Mouse (Mus musculus): ENCODE measurements around the gene Hsdl1. TPM values are rescaled to one million over a fixed set of nuclear protein-coding genes. Genes with fewer than 3 reads are reported as not detected.

Gene Hsdl1
- 10 to 100 TPM; 18.4 to 22.3 (median 19.8) TPM for total RNA-seq (2022)

DNA sequence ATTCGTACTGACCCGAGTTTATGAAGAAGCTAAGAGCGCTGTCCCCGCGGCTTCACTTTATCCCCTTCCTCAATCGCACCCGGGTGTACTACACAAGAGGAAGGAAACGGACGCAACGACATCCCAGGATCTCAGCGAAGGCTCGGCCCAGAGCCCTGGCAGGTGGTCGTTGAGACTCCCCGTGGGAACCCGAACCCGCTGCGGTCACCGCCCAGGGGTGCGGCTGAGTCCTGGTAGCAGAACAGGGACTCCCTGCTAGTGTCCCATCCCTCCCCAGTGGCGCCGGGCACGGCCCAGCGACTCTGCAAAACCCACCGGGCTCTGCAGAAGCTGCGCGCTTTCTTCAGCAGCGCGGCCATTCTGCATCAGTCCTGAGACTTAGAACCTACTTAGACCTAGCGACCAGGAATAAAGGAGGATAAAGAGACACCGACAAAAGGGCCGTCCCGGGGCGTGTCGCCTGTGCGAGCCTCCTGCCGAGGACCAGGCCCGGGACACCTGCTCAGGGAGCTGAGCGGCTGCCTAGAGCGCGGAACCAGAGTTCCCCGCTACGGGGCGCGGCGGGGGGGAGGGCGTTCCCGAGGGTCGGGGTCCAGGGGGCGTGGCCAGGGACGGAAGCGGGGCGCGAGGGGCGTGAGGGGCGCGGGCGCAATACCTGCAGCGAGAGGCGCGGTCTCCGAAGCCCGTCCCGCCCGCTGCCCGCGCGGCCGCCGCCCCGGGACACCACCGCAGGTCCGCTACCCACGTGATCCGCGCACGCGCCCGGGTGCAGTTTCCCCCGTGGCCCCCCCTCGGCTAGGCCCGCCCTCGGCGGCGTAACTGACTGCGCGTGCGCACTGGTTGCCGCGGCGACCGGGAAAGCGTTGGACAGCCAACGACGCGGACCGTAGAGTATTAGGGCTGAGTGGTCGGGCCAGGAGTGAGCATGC is at the start of gene Hsdl1, which contains the start of gene Dnaaf1:
Gene Hsdl1 (minus strand): TSS at position 747 of the 929 bp plus-strand sequence.
Gene Dnaaf1 (plus strand): TSS at position 799 of the 929 bp plus-strand sequence.
- DNase-seq (ENCODE audit: low spot score): peak; percentile 93

DNA sequence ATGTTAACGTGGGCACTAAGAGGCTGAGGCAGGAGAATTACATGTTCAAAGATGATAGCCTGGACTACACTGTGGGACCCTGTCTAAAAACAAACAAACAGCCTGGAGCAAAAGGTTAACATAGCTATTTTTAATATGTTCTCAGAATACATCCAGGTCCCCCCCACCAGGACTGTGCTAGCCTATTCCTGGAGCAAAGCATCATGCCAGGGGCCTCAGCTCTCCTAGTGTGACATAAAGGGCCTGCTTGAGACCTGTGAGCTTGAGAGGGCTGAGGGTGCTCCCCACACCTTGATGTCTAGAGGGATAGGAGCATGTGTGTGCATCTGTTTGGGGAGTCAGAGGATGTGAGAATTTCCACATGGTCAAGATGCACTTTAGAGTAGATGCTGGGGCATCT is 48.8 kb upstream of the Hsdl1 start:
- no peak for DNase-seq (ENCODE audit: low spot score)

DNA sequence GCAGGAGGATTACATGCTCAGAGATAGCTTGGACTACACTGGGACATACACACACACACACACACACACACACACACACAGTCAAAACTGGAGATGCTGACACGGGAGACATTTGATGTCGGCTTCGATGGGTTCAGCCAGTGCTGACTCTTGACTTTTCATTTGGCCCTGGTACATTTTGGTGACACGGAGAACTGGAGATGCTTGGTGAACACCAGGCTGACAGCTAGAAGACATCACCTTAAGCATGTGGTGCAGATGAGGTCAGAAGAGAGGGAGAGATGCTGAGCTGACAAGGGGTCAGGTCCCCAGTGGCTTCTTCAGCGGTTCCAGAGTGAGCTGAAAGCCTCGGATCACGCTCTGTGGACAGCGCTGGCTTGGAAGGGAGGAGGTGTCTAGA is 48.1 kb upstream of the Hsdl1 start:
- DNase-seq (ENCODE audit: low spot score): no peak

DNA sequence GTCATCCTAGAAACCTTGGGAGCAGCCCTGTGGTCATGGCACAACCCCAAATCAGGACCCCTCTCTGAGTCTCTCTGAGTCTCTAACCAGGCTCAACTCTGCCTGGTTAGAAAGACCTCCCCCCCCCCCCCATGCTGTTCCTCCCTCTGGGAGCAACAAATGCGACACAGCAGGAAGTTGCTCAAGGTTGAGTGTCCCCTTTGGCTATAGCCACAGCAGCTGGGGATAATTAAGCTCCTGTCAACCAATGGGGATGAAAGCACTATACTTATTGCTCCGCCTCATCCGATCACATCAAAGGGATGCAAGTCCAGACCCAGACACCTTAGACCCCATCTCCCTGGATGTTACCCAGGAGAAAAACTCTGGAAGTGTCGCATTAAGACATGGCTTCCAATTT is 47.6 kb upstream of the Hsdl1 start:
- no peak for DNase-seq (ENCODE audit: low spot score)

DNA sequence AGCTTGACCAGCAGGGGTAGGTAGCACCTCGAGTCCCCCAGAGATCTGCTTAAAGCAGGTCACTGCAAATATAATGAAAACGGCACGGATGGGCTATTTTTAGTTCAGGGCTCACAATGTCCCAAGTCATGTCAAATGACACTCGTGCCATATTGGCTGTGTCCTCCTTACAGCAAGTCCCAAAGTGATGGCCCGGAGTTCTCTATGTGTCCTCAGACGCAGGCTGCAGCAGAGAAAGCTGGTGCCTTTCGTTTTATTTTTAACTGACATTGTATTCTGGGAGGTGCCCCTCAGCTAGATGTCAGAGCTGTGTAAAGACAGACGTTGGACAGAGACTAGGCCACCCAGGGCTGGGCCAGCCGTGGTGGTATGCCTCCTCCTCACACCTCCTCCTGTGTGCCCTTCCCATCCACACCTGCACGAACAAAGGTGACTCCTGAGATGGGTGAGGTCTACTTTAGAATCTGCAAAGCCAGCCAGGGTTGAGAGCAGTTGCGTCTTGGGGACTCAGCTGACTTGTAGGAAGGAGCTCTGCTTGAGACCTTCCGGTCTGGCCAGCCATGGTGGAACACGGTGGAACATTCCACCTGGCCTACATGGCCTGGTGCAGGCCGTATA is 46.0 kb upstream of the Hsdl1 start:
- peak; percentile 32 for DNase-seq (ENCODE audit: low spot score)

DNA sequence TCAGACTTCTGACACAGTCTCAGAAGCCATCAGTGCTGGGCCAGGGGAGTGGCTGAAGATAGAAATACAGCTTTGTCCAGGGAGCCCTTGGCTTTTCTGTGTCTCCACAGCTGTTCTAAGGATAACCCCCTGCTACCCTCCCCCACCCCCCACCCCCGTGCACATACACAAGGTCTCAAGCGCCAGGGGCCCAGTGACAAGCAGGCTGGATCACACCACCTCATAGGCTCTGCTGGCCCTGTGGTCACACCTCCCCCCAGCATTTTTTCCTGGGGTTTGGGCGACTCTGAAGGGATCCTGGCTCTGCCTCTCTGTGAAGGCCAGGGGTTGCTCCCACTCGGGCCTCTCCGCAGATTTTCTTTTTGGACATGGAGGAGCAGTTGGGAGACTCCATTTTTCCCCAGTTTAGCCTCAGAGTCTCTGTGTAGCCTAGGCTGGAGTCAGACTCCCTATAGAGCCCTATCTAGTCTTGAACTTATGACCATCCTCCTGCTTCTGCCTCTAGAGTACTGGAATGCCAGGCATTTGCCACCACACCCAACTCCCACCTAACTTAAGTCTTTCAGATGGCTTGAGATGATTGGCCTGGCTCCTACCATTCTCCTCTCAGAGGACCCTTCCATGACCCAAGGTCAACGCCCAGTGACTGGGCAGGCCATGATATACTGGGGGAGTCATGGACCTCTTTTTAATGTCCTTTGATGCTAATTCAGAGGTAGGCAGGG is 45.3 kb upstream of the Hsdl1 start:
- no peak for DNase-seq (ENCODE audit: low spot score)

DNA sequence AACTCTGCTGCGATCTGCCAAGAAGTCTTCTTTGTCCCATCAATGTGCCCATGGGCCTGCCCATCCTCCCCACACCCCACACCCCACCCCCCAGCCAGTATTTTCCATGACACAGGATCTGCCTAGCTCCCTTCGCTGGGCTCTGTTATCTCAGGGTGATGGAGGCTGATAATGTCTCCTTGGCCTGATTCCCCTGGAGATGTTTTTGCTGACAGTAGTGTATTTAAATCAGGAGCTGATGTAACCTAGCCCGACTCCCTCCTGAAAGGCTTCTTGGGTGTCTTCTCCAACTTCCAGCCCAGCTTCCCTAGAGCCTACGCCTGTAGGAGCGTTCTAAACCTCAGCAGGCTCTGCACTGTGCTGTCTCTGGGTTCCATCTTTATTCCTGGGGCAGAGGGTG is 43.9 kb upstream of the Hsdl1 start:
- no peak for DNase-seq (ENCODE audit: low spot score)

DNA sequence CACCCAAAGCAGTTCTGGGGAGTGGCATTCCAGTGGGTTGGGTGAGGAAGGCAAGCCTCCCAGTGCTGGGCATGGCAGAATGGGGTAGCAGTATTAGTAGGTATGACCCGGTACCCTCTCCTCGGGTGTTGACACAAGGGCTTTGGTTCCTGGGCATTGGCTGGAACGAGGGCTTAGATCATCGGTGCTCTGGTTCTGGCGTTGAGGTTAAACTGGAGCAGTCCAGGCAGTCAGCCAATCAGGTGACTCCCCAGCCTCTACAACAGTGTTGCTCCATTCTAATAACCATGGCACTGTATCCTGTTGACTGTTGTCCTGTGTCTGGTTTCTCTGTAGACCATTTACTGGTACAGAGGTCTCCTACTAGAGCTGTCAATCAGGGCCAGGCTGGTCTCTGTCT is 42.6 kb upstream of the Hsdl1 start:
- DNase-seq (ENCODE audit: low spot score): peak; percentile 44

DNA sequence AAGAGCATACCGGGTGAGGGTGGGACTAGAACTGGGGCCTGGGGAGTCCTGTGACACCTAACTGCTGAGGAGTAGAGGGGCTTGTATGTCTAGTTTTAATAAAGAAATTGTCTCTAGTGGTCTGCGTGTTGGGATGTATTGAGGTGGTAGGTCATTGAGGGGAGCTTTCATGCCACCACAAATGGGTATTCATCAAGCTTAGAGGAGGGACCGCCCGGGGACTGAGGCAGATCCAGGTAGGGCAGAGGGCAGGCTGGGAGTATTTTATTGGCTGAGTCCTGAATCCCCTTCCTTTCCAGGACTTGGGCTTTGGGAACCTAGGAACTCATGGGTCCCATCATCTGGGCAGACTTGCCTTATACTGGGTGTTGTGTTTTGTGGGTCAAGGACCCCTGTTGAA is 41.8 kb upstream of the Hsdl1 start:
- no peak for DNase-seq (ENCODE audit: low spot score)

DNA sequence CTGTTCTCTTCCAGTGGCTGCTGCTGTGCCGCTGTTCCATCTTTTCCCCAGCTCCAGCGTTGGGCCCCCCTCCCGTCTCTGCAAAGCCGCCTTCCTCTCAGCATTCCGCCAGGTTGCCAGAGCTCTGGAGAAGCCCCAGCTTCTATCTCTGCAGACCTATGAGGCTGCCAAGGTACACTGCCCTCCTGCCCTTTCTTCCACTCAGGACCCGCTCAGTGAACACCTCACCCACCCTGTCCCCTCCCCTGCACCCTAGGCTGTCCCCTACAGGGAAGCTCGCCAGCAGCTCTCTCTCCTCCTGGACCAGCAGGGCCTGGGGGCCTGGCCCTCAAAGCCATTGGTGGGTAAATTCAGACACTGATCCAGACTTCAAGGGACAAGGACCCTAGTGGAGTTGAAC is 41.4 kb upstream of the Hsdl1 start:
- no peak for DNase-seq (ENCODE audit: low spot score)

DNA sequence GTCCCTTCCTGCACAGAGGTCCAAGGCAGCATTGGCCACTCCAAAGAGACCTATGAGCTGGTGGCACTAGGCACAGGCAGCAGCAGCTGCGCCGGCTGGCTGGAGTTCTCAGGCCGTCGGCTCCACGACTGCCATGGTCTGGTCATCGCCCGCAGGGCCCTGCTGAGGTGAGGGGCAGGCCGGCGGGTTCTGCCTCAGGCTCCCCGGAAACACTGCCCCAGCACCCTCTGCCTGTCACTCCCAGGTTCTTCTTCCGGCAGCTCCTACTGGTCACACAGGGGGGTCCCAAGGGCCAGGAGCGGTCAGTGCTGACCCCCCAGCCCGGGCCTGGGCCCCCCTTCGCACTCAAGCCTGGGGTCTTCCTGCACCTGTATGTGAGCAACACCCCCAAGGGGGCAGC is 40.1 kb upstream of the Hsdl1 start:
- no peak for DNase-seq (ENCODE audit: low spot score)

DNA sequence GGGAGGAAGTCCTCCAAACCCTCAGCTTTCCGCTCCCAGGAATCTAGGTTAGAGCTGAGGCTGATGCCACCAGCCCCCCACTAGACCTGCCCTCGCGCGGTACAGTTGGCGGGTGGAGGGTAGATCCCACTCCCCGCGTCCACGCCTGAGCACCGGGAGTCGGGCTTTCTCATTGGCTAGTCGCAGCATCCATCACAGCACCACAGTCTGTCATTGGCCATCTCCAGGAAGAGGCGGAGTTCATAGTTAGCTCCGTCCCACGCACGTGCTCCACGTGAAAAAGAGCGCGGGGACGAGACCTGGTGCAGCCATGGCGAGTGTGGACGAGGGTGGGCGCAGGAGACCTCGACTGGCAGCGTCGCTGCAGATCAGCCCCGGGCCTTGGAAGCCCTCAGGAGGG is 37.5 kb upstream of the Hsdl1 start, which contains the start of gene Adad2:
Gene Adad2 (plus strand): TSS at position 277 of the 400 bp plus-strand sequence.
- no peak for DNase-seq (ENCODE audit: low spot score)

DNA sequence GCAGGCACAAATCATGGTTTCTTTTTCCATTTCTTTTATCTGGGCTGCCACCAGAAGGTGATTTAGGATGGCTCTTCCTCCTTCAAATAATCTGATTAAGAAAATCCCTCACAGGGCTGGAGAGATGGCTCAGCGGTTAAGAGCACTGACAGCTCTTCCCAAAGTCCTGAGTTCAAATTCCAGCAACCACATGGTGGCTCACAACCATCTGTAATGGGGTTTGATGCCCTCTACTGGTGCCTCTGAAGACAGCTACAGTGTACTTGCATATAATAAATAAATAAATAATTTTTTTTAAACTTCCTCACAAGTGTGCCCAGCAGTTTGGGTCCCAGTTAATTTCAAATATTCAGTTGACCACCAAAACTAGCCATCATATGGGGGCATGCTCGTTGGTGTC is 31.2 kb upstream of the Hsdl1 start:
- DNase-seq (ENCODE audit: low spot score): no peak

DNA sequence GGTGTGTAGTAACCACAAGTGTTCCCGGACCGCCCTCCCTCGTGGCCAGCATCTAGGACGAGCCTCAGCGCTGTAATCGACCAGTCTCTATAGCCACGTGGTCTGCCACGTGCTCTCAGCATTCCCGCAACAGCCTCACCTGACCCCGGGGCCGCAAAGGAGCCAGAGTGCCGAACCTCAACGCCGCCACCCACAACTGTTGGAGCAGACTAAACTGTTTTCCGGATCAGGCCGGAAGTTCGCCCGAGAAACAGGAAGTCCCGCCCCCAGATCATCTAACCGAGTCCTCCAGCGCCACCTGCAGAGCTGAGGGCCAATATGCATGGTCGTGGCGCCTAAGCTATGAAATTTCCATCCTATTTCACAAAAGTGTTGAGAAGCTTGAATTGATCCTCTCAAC is 30.0 kb upstream of the Hsdl1 start, which contains the start of gene Taf1c:
Gene Taf1c (minus strand): TSS at position 227 of the 400 bp plus-strand sequence.
- peak; percentile 95 for DNase-seq (ENCODE audit: low spot score)

DNA sequence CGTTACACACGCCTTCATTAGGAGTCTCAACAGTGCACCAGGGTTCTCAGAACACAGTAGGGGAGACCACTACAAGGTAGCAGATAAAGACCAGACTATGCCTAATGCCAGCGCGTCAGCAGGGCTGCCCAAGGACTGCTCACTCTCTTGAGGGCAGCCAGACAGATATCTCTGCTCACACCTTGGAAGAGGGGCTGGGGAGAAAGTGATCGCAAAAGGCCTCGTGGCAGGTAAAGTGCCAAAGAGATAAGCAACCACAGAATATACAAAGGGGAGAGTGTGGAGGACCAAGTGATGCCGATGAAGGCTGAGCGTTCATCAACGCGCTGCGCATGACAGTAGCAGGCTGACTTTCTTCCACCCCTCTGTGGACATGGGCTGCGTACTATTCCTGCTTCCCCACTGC is 29.4 kb upstream of the Hsdl1 start:
- DNase-seq (ENCODE audit: low spot score): no peak

DNA sequence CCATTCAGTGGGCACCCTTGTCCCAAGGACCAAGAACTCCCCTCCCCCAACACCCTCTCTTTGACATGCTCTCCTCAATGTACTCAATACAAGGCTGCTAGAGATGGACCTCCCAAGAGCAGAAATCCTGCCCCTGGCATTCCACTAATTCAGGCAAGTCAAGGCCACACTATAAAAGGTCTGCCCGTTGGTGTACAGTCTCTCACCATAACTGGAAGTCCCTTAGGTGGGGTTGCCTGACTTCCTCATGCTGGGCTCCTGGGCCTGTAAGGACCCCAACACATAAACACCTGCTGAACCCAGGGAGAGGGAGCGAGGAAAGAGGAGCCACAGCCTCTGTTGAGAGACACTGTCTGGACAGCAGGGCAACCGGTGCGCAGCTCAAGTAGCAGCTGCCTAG is 28.8 kb upstream of the Hsdl1 start:
- DNase-seq (ENCODE audit: low spot score): no peak

DNA sequence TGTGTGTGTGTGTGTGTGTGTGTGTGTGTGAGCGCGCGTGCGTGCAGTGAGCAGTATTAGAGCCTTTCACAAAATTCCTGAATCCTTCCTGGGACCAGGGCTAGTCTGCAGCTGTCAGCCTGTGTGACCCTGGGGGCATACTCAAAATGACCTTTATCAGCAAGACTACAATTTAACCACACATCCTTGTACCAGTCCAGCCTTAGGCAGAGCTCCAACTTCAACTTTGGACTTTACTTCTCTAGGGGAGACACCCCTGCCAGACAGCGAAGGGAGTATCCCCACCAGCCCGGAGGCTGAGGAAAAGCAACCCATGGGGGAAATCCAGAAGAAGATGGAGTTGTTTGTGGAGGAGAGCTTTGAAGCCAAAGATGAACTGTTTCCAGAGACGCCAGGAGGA is 16.5 kb upstream of the Hsdl1 start:
- DNase-seq (ENCODE audit: low spot score): no peak

DNA sequence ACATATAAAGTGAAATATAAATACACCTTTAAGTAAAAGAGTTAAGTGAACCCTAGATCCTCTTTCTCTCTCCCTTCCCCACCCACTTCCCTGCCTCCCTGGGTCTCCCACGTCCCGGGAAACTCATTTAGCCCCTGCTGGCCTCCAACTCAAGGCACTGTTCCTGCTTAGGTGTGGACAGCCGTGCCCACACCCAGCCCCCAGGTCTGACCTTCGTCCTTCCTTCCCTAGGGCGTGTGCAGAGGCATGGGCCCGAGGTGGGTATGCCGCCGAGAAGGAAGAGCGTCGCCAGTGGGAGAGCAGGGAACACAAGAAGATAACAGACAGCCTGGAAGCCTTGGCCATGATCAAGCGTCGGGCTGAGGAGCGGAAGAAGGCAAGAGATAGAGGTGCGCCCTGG is 15.4 kb upstream of the Hsdl1 start:
- no peak for DNase-seq (ENCODE audit: low spot score)

DNA sequence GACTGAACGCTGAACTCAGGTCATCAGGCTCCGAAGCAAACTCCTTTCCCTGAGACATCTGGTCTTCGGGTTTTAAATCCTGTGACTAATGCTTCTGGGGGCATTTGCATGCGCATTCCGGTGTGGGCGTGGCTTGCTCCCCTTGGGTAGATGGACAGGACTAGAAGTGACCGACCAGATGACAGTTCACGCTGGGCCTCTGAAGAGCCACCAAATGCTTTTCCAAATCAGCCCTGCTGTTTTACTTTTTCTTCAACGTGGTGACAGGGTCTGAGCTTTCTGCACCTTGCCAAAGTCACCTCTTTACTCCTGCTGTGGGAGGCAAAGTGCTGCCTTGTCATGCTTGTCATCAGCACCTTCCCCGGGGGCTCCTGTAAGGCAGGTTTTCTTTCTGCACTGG is 13.9 kb upstream of the Hsdl1 start:
- DNase-seq (ENCODE audit: low spot score): no peak

DNA sequence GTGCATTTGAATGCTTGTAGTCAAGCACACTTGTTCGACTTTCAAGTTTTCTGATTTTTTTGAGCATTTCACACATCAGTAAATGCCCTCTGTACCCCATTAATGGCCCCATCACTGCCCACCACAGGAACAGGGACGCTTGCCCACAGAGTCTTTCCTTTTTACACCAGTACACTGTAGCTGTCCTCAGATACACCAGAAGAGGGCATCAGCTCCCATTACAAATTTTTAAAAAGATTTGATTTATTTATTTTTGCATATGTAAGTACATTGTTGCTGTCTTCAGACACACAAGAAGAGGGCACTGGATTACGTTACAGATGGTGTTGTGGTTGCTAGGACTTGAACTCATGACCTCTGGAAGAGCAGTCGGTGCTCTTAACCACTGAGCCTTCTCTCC is 13.3 kb upstream of the Hsdl1 start:
- DNase-seq (ENCODE audit: low spot score): no peak

DNA sequence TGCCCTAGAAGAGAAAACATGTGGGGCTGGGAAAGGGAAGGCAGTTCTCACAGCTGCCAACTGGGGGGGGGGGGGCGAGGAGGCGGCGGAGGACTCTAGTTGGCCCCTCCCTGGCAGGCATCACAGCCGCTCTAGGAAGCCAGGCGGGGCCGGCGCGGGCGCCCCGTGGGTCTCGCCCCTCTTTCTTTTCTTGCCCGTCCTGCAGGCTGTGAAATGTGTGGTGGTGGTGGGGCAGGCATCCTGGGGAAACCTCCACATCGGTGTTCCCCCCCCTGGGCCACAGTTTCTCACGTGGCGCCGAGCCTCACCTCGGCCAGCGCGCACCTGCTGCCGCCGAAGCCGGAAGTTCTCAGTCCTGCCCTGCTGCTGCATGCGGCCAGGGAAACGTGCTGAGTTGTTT is 10.9 kb upstream of the Hsdl1 start:
- no peak for DNase-seq (ENCODE audit: low spot score)

DNA sequence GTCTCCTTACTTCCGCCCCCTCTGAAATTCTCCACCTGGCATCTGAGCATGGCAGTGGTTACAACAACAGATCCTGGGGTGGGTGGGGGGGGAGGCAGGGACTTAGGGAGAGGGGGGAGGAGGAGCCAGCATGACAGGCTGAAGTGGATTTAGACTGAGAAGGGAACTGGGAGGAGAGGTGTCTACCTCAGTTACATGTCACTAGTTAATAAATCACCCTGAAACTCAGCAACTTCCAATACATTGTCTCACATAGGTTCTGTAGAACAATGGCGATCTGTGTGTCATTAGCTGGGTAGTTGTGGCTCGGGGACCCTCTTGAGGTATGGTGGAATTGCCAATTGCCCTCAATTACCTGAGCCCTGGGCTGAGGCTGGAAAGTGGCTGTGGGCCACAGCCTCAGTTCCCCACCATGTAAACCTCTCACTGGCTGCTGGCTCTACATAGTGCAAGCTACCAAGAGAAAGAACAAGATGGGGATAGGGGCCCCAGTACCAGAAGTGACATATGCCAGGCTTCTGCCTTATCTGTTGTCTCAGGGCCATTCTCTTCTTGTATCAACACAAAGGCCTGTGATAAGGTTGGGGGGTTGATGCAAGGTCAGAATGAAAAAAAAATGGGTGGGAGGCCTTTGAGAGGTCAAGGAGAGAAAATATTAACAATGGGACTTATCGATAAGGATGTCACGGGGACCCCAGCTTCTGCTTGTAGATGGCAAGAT is 5.6 kb upstream of the Hsdl1 start:
- no peak for DNase-seq (ENCODE audit: low spot score)
